15 mouse cellular contexts compared by ENCODE assay signal in the genomic region with DNA sequence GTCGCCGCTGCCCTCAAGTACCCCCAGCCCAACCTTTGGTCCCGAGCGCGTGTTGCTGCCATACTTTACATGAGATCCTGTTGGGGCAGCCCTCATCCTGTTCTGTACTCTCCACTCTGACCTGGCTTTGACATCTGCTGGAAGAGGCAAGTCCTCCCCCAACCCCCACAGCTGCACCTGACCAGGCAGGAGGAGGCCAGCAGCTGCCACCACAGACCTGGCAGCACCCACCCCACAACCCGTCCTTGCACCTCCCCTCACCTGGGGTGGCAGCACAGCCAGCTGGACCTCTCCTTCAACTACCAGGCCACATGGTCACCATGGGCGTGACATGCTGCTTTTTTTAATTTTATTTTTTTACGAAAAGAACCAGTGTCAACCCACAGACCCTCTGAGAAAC.
"Had no signal": no experiment of that assay in that cellular context is flagged by ENCODE, and none has a peak within 500 bp of the region (broad histone marks: within the 10 kb centered on the region; RNA-seq: fewer than 3 reads in every experiment).

No protein-coding gene starts in this region.

- H3K27me3 ChIP-seq: limb, embryonic 12.5 days; limb, embryonic 15.5 days; liver, embryonic 13.5 days; neural tube, embryonic 12.5 days had no signal

- H3K4me2 ChIP-seq: limb, embryonic 12.5 days; limb, embryonic 15.5 days; liver, embryonic 13.5 days; midbrain, embryonic 11.5 days; neural tube, embryonic 12.5 days had no signal

- DNase-seq: kidney, adult 9 months; kidney, postnatal 14 days; left cerebral cortex, postnatal 4 days; liver, embryonic 13.5 days; lung, adult 2 months; lung, postnatal 14 days; lung, postnatal 4 days; midbrain, embryonic 14.5 days; thymus, postnatal 36 days had no signal

- H3K9ac ChIP-seq: limb, embryonic 12.5 days; limb, embryonic 15.5 days; liver, embryonic 13.5 days; neural tube, embryonic 12.5 days had no signal

- H3K4me3 ChIP-seq: layer of hippocampus, adult 2 months; limb, embryonic 12.5 days; limb, embryonic 15.5 days; liver, embryonic 13.5 days; neural tube, embryonic 12.5 days had no signal

- H3K9me3 ChIP-seq: limb, embryonic 12.5 days; limb, embryonic 15.5 days; liver, embryonic 13.5 days; neural tube, embryonic 12.5 days had no signal

- H3K27ac ChIP-seq: limb, embryonic 12.5 days; limb, embryonic 15.5 days; liver, embryonic 13.5 days; neural tube, embryonic 12.5 days; stomach, postnatal 0 days had no signal
